Mouse (Mus musculus): ENCODE measurements around the gene Meox1. TPM values are rescaled to one million over a fixed set of nuclear protein-coding genes. Genes with fewer than 3 reads are reported as not detected.

Meox1 gene
- polyA plus RNA-seq, 1 experiment from 2014 or later: 11.1 TPM

DNA sequence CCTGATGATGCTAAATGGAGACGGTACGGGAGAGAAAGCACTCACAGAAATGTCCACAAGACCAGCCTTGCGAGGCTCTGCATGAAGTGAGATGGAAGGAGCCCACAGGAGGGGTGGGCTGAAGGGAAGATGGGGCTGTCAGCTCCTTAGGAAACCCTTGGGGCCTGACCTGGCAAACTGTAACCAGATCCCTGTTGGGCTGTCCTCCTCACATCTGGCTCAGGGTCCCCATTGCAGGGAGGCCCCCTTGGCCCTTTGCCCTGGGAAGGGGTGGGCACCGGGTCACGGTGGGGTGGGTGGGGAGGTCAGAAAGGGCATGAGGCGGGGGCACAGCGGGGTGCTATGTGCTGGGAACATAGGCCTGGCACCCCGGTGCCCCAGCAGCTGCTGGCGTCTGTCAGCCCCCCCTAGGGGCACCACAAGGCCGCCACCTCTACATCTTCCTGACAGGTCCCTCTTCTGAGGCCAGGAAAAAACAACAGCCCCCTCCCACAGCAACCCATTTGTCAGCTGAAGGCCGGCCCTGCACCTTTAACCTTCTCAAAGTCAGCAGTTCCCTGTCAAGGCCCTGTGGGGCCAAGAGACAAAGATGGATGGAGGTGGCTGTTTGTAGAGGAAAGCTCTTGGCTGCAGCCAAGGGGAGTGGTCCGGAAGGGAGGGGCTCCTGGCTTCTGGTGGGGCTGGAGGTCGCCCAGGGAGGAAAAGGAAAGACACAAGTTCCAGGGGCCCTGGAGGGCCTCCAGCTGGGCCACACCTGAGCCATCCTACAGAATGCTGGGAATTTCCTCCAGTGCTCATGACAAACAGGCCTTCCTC is 2.6 kb upstream of the Meox1 start:
- Histone ChIP-seq H3K4me2 (replicated peaks) (no peak overlapping the region), H3K9ac (no peak overlapping the region), H3K27me3 (peaks cover 10% of the 10 kb centered on the region), H3K4me3 (replicated peaks) (no peak overlapping the region), H3K4me1 (peaks cover 36% of the 10 kb centered on the region), H3K36me3 (no peaks in the 10 kb centered on the region), H3K27ac (replicated peaks) (no peak overlapping the region), H3K9me3 (replicated peaks) (no peaks in the 10 kb centered on the region)
- ATAC-seq (ENCODE audit: insufficient number of reproducible peaks, low FRiP score, low TSS enrichment, low read depth): no peak
- WGBS: 23% methylated on average over 13 of the region's 13 CpGs

DNA sequence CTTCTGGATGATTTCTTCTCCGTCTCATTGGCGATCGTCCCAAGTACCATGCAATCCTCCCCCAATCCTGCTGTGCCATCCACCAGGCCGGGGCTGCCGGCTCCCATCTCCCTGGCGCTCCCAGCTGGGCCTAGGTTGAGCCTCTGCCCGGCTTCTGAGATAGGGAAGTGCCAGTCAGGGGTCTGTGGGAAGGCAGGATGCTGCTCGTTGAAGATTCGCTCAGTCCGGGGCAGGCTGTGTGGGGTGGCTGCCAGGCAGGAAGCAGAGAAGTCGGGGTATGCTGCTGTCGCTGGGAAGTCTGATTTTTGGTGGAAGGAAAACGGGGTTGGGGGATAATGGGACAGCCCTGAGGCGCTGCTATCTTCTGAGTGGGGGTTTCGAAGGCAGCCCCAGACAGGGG is 614 bp downstream of the Meox1 start:
- no peak overlapping the region; the same call in 1 of the 2 replicates for H3K4me3 ChIP-seq (replicated peaks)
- 0 out of 2 replicates have a peak overlapping the region, but pooled peaks have one; percentile 44 for H3K27ac ChIP-seq (replicated peaks)
- H3K9ac ChIP-seq: 0 out of 2 replicates have a peak overlapping the region, but pooled peaks have one; percentile 9
- H3K9me3 ChIP-seq (replicated peaks): no peaks in the 10 kb centered on the region
- peaks cover 57% of the 10 kb centered on the region for H3K4me1 ChIP-seq
- H3K4me2 ChIP-seq (replicated peaks): peak overlapping the region; percentile 42
- H3K36me3 ChIP-seq: no peaks in the 10 kb centered on the region
- peaks cover 24% of the 10 kb centered on the region for H3K27me3 ChIP-seq
- ATAC-seq (ENCODE audit: insufficient number of reproducible peaks, low FRiP score, low TSS enrichment, low read depth): no peak
- WGBS: 18% methylated on average over 15 of the region's 15 CpGs

DNA sequence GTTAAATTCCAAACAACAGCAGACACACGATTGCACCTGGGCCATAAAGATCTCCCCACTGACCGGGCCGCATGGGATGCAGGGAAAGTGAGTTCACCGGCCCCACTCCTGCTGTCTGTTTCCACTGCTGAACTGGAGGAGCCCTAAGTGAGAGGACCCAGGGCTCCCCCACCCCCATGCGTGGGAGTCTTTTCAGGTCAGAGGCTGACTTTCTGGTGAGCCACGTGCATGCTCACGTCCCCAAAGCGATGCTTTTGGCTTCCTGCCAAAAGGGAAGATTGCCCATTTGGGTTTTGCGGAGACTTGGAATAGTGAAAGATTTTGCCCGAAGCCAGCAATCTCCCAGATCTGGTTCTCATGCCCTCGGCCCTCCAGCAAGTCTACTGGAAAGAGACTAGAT is 2.7 kb downstream of the Meox1 start:
- 13% methylated on average over 11 of the region's 11 CpGs for WGBS
- no peaks in the 10 kb centered on the region for H3K36me3 ChIP-seq
- peaks cover 24% of the 10 kb centered on the region for H3K27me3 ChIP-seq
- H3K9me3 ChIP-seq (replicated peaks): no peaks in the 10 kb centered on the region
- no peak for ATAC-seq (ENCODE audit: insufficient number of reproducible peaks, low FRiP score, low TSS enrichment, low read depth)
- peak overlapping the region; percentile 34 for H3K4me2 ChIP-seq (replicated peaks)
- peaks cover 49% of the 10 kb centered on the region for H3K4me1 ChIP-seq
- H3K9ac ChIP-seq: no peak overlapping the region
- H3K4me3 ChIP-seq (replicated peaks): 0 out of 2 replicates have a peak overlapping the region, but pooled peaks have one; percentile 3
- no peak overlapping the region; the same call in 1 of the 2 replicates for H3K27ac ChIP-seq (replicated peaks)

DNA sequence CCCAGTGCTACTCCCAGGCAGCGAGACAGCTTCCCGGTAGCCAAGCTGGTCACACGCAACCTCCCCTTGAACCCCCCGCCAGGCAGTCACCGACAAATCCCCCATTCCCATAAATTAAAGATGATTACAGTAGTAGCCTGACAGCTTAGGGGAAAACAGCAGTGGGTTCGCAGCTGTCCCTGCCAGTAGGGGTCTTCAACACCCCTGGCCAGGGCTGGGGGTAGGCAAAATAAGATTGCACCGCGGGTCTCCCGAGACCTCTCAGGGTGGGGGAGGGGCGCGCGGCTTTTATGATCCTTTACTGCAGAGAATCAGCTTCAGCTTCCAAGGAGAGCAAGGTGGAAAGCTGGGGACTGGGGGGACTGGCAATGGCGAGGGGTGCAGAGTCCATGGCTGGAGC is 4.4 kb downstream of the Meox1 start:
- 0 out of 2 replicates have a peak overlapping the region, but pooled peaks have one; percentile 8 for H3K4me2 ChIP-seq (replicated peaks)
- H3K27ac ChIP-seq (replicated peaks): no peak overlapping the region
- no peak overlapping the region for H3K4me3 ChIP-seq (replicated peaks)
- peaks cover 58% of the 10 kb centered on the region for H3K4me1 ChIP-seq
- no peaks in the 10 kb centered on the region for H3K9me3 ChIP-seq (replicated peaks)
- 5% methylated on average over 13 of the region's 13 CpGs for WGBS
- peaks cover 24% of the 10 kb centered on the region for H3K27me3 ChIP-seq
- no peaks in the 10 kb centered on the region for H3K36me3 ChIP-seq
- no peak overlapping the region for H3K9ac ChIP-seq
- no peak for ATAC-seq (ENCODE audit: insufficient number of reproducible peaks, low FRiP score, low TSS enrichment, low read depth)

DNA sequence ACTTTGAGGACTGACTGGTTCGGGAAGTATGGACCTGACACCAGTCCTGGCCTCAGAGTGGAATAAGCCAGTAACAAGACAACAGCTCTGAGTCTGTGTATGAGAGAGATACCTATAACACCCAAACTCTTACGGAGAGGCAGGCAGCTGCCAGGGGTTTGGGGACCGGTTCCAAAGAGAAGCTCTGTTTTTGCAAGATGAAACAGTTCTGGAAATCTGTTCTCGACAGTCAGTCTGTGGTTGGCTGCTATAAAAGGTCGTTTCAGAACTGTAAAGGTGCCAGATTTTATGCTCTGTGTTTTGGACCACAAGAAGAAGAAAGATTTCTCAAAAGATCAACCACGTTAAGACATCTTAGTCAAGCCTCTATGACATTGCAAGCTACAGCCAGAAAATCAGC is 5.4 kb downstream of the Meox1 start:
- Histone ChIP-seq H3K4me3 (replicated peaks) (no peak overlapping the region), H3K4me2 (replicated peaks) (no peak overlapping the region), H3K9me3 (replicated peaks) (no peaks in the 10 kb centered on the region), H3K27ac (replicated peaks) (no peak overlapping the region), H3K36me3 (no peaks in the 10 kb centered on the region), H3K4me1 (peaks cover 49% of the 10 kb centered on the region), H3K9ac (no peak overlapping the region), H3K27me3 (peaks cover 24% of the 10 kb centered on the region)
- whole genome bisulfite sequencing: 42% methylated on average over 6 of the region's 6 CpGs
- no peak for ATAC-seq (ENCODE audit: insufficient number of reproducible peaks, low FRiP score, low TSS enrichment, low read depth)

DNA sequence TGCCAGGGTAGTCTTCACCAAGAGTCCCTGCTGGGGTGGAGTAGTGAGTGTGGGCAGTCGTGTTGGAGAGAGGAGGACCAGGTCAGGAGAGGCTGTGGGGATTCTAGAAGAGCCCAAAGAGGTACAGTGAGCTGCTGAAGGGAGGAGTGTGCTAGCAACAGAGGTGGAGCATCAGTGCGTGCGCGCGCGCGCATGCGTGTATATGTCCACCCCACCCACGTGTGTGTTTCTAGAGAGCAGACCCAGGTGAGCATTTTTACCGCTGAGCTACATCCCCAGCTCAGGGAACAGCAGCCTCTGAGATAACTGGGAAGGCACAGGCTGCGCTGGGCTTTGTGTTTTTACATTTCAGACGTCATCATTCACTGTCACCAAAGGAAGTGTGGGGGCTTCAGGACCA is 7.7 kb downstream of the Meox1 start:
- Histone ChIP-seq H3K4me1 (peaks cover 50% of the 10 kb centered on the region), H3K27me3 (peaks cover 14% of the 10 kb centered on the region), H3K36me3 (no peaks in the 10 kb centered on the region), H3K9me3 (replicated peaks) (no peaks in the 10 kb centered on the region), H3K27ac (replicated peaks) (no peak overlapping the region; the same call in 1 of the 2 replicates), H3K9ac (no peak overlapping the region), H3K4me3 (replicated peaks) (no peak overlapping the region), H3K4me2 (replicated peaks) (no peak overlapping the region)
- no peak for ATAC-seq (ENCODE audit: insufficient number of reproducible peaks, low FRiP score, low TSS enrichment, low read depth)
- WGBS: 89% methylated on average over 12 of the region's 12 CpGs

DNA sequence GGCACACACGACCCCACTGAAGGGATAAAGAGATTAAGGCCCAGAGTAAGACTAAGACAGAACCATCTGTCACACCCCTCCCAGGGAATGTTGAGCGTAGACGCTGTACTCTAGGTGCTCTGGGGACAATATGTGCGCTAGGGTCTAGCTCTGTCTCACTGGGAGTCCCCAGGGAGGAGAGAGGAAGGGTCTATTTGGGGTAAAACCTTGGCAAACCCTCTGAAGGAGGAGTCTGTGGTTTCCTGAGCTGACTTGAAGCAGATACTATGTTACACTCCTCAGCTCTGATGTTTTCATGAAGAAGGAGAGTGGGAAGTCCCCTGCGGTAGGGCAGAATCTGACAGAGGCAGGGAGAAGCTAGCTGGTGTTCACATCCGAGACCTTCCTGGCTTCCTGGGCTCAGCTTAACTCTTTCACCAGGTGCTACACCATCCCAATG is 8.3 kb downstream of the Meox1 start:
- Histone ChIP-seq H3K27ac (replicated peaks) (peak overlapping the region; percentile 39; the same call in 1 of the 2 replicates), H3K9me3 (replicated peaks) (no peaks in the 10 kb centered on the region), H3K4me3 (replicated peaks) (no peak overlapping the region), H3K9ac (no peak overlapping the region), H3K4me1 (peaks cover 50% of the 10 kb centered on the region), H3K4me2 (replicated peaks) (no peak overlapping the region), H3K27me3 (peaks cover 11% of the 10 kb centered on the region), H3K36me3 (no peaks in the 10 kb centered on the region)
- ATAC-seq (ENCODE audit: insufficient number of reproducible peaks, low FRiP score, low TSS enrichment, low read depth): no peak
- WGBS: 43% methylated on average over 6 of the region's 6 CpGs

DNA sequence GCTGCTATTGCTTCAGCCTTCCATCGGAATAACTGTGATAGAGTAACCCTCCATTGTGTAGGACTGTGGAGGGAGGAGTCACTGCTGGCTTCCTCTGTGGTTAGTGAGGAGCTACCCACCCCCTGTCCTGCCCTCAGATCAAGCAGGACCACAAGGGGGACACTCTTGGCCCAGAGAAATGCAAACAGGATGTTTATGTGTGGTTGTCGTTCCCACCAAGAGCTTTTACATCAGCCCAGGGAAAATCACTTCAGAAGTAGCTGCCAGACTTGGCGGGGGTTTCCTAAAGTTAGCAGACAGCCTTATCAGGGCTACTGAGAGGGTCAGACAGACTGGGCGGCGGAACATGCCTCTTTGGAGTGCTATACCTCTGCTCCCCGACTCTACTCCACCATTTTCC is 8.9 kb downstream of the Meox1 start:
- H3K27ac ChIP-seq (replicated peaks): peak overlapping the region; percentile 39; the same call in 1 of the 2 replicates
- H3K9ac ChIP-seq: no peak overlapping the region
- WGBS: 49% methylated on average over 6 of the region's 6 CpGs
- no peak for ATAC-seq (ENCODE audit: insufficient number of reproducible peaks, low FRiP score, low TSS enrichment, low read depth)
- H3K27me3 ChIP-seq: peaks cover 6% of the 10 kb centered on the region
- no peak overlapping the region for H3K4me3 ChIP-seq (replicated peaks)
- no peaks in the 10 kb centered on the region for H3K9me3 ChIP-seq (replicated peaks)
- no peaks in the 10 kb centered on the region for H3K36me3 ChIP-seq
- H3K4me1 ChIP-seq: peaks cover 56% of the 10 kb centered on the region
- H3K4me2 ChIP-seq (replicated peaks): no peak overlapping the region

DNA sequence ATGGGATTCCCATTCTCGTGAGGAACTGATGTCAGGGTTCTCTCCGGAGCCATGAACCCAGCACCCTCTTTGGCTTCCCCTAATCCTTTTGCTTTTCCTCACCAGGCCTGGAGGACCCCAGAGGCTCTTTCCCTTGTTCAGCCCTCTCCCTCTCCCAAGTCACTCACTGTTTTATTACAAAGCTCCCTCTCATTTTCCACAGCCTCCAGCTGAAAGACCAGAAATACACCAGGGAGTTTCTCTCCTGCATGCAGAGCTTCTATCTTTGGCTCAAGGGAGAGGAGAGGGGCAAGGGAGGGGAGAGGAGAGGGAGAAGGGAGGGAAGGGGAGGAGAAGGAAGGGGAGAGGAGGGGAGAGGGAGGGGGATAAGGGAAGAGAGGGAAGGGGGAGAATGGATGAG is 10.3 kb downstream of the Meox1 start:
- Histone ChIP-seq H3K9ac (no peak overlapping the region), H3K9me3 (replicated peaks) (no peaks in the 10 kb centered on the region), H3K4me3 (replicated peaks) (no peak overlapping the region), H3K27me3 (no peaks in the 10 kb centered on the region; the same call in 1 of the 2 replicates), H3K4me2 (replicated peaks) (no peak overlapping the region), H3K36me3 (no peaks in the 10 kb centered on the region), H3K27ac (replicated peaks) (no peak overlapping the region; the same call in 1 of the 2 replicates), H3K4me1 (peaks cover 54% of the 10 kb centered on the region)
- no peak for ATAC-seq (ENCODE audit: insufficient number of reproducible peaks, low FRiP score, low TSS enrichment, low read depth)
- 56% methylated on average over 2 of the region's 2 CpGs for WGBS

DNA sequence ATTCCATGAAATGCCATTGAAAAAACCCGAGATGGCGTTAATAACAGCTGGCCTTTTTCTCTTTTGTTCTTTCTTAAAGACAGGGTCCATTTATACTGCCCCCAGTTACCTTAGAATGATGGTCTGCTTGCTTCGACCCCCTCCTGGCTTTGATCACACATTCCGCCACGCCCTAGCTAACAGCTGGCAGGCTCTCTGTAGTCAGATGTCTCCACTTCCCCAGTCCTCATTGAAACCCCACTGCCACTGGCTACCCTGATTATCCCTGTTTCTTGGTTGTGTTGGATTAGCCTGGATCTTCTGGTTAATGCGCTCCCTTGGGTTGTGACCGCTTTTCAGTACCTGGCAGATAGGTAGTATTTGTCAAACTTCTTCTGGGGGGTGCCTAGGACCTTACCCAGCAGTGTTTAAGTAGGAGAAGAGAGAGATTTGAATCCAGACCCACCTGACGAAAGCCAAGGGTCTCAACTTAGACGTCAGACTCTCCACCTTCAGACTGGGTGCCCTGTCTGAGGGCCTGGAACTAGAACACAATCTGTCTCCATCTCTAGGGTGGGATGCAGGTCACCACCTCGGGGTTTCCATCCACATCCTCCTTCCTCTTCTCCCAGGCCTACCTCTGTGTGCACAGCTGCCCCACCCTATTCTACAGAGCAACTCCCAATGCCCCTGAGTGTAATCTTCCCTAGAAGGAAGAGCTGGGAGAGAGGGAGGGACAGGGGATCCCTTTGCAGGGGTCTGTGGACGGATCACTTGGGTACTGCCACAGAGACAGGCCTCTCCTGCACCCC is 11.5 kb downstream of the Meox1 start:
- 77% methylated on average over 11 of the region's 11 CpGs for WGBS
- Histone ChIP-seq H3K36me3 (no peaks in the 10 kb centered on the region), H3K4me2 (replicated peaks) (no peak overlapping the region), H3K4me1 (peaks cover 66% of the 10 kb centered on the region), H3K4me3 (replicated peaks) (no peak overlapping the region), H3K27me3 (no peaks in the 10 kb centered on the region), H3K9me3 (replicated peaks) (no peaks in the 10 kb centered on the region), H3K27ac (replicated peaks) (peak overlapping the region; percentile 35; the same call in 1 of the 2 replicates), H3K9ac (no peak overlapping the region)
- ATAC-seq (ENCODE audit: insufficient number of reproducible peaks, low FRiP score, low TSS enrichment, low read depth): no peak

DNA sequence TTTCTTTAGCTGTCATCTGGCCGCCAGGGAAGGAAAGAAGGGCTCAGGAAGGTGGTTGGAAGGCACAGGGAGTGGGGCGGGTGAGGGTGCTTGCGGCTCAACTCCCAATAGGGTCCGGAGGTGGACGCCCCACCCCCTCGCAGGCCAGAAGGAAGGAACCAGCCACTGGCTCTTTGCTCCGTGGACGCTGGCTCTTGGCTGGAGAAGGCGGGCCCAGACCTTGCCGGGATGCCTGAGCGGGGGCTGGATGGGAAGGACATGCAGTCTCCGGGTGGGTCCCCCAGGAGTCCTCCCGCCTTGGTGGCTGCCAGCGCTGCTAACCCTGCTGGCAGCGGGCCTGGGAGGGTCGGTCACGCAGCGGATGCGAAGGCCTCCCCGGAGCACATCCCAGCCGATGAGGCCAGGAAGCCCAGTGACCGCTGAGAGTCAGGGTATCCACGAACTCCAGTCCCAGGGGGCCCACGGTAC is 12.5 kb downstream of the Meox1 start:
- no peaks in the 10 kb centered on the region for H3K27me3 ChIP-seq
- no peaks in the 10 kb centered on the region for H3K36me3 ChIP-seq
- ATAC-seq (ENCODE audit: insufficient number of reproducible peaks, low FRiP score, low TSS enrichment, low read depth): peak; percentile 62
- 7% methylated on average over 24 of the region's 24 CpGs for WGBS
- peak overlapping the region; percentile 43 for H3K4me2 ChIP-seq (replicated peaks)
- H3K9ac ChIP-seq: no peak overlapping the region
- H3K4me3 ChIP-seq (replicated peaks): peak overlapping the region; percentile 20; the same call in 1 of the 2 replicates
- H3K9me3 ChIP-seq (replicated peaks): no peaks in the 10 kb centered on the region
- H3K27ac ChIP-seq (replicated peaks): peak overlapping the region; percentile 35
- H3K4me1 ChIP-seq: peaks cover 68% of the 10 kb centered on the region
